Mouse (Mus musculus): ENCODE results near the gene Enox2. TPM values are rescaled to one million over a fixed set of nuclear protein-coding genes. Genes with fewer than 3 reads are reported as not detected.

The Enox2 gene
- polyA plus RNA-seq, 1 experiment = 7.2 TPM

DNA sequence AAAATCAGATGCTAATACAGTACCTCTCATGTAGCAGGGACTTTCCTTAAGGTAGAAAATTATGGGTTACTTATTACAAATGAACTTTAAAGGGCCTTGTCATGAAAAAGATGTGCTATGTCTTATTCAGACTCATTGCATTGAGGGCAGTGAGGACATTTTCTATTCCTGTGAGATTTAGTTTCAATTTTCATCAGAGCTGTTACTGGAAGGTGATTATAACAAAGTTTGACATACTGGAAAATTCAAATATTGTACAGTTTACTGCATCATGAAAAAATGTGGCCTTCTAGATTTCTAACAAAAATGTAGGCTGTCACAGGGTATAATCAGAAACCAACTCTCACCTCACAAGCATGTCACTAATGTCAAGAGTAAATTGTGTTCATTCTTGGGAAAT, 242.9 kb downstream of the Enox2 start:
- H3K27ac ChIP-seq (ENCODE audit: insufficient read depth, low read length) = no peak overlapping the region
- no peak overlapping the region for H3K4me3 ChIP-seq (ENCODE audit: insufficient read depth, low read length)
- no peaks in the 10 kb centered on the region for H3K4me1 ChIP-seq (ENCODE audit: control insufficient read depth, insufficient read depth, low read length)
- no peak for TF ChIP-seq CTCF (IDR thresholded peaks at IDR 0.05; ENCODE audit: extremely low read depth, insufficient read depth, low read length)
- no peak for TF ChIP-seq POLR2A (IDR thresholded peaks at IDR 0.05; ENCODE audit: extremely low read depth, insufficient read depth, low read length)

DNA sequence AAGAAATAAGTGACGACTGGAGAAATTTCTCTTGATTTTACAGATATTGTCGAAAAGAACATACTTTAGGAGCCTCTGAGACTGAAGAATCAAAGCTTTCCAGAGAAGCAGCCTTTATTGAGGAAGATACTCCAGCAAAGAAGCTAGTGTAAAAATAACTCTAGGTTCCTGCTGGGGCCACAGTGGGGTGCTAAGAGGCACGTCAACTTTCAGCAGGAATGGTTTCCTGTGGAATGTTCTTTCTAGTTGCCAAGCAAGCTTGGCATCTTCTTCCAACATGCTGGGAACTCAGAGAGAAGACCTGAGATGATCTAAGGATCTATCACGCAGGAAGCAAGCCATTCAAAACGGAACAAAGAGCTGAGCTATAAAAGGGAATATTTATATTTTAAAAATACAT, 278.3 kb downstream of the Enox2 start:
- TF ChIP-seq POLR2A (IDR thresholded peaks at IDR 0.05; ENCODE audit: extremely low read depth, insufficient read depth, low read length) (no peak), CTCF (IDR thresholded peaks at IDR 0.05; ENCODE audit: extremely low read depth, insufficient read depth, low read length) (no peak)
- H3K4me1 ChIP-seq (ENCODE audit: control insufficient read depth, insufficient read depth, low read length) = no peaks in the 10 kb centered on the region
- H3K27ac ChIP-seq (ENCODE audit: insufficient read depth, low read length) = no peak overlapping the region
- H3K4me3 ChIP-seq (ENCODE audit: insufficient read depth, low read length) = no peak overlapping the region

- TF ChIP-seq CTCF (IDR thresholded peaks at IDR 0.05; ENCODE audit: extremely low read depth, insufficient read depth, low read length) = no peak
- no peak for TF ChIP-seq POLR2A (IDR thresholded peaks at IDR 0.05; ENCODE audit: extremely low read depth, insufficient read depth, low read length)
- Histone ChIP-seq H3K4me1 (ENCODE audit: control insufficient read depth, insufficient read depth, low read length) (no peaks in the 10 kb centered on the region), H3K4me3 (ENCODE audit: insufficient read depth, low read length) (no peak overlapping the region), H3K27ac (ENCODE audit: insufficient read depth, low read length) (no peak overlapping the region)
Measured at GRCm38 (mm10) chrX:49005655-49006054, 282.4 kb downstream of the Enox2 start.

DNA sequence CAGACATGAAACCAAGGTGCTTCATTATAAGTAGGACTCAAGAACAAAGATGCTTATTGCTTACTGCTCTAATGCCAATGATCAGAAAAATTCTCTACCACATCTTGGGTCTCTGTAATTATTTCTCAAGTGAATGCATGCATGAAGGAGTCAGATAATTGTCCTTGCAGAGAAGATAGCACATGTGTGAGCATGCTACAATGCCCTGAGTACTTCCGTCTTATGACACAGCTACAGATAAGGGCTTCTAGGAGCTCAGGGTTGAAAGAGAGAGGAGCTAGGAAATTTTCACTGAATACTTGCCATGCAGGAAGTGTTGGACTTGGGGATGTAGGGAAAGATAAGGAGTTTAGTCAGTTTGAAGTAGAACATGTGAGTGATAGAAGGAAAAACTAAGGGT, 285.2 kb downstream of the Enox2 start:
- TF ChIP-seq CTCF (IDR thresholded peaks at IDR 0.05; ENCODE audit: extremely low read depth, insufficient read depth, low read length) = no peak
- TF ChIP-seq POLR2A (IDR thresholded peaks at IDR 0.05; ENCODE audit: extremely low read depth, insufficient read depth, low read length) = no peak
- H3K4me3 ChIP-seq (ENCODE audit: insufficient read depth, low read length) = no peak overlapping the region
- H3K4me1 ChIP-seq (ENCODE audit: control insufficient read depth, insufficient read depth, low read length) = no peaks in the 10 kb centered on the region
- no peak overlapping the region for H3K27ac ChIP-seq (ENCODE audit: insufficient read depth, low read length)

DNA sequence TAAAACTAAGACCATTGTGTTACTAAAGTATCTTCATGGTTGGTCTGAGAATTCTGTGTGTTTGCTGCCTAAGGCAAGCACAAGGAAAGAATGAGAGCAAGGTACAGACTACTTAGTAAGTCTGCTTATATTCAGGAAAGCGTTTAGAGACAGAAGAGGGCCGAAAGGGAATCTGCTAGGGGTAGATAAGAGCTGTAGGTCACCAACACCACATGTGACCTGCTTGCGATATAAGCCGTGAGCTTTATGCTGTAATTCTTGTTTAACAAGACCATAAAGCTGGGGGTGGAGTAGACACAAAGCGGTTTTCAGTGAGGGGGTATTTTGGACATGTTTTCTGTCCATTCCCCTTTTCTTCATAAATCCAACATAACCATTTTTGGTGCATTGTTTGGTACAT, 302.4 kb downstream of the Enox2 start:
- TF ChIP-seq CTCF (IDR thresholded peaks at IDR 0.05; ENCODE audit: extremely low read depth, insufficient read depth, low read length) (no peak), POLR2A (IDR thresholded peaks at IDR 0.05; ENCODE audit: extremely low read depth, insufficient read depth, low read length) (no peak)
- Histone ChIP-seq H3K4me1 (ENCODE audit: control insufficient read depth, insufficient read depth, low read length) (no peaks in the 10 kb centered on the region), H3K4me3 (ENCODE audit: insufficient read depth, low read length) (no peak overlapping the region), H3K27ac (ENCODE audit: insufficient read depth, low read length) (no peak overlapping the region)

DNA sequence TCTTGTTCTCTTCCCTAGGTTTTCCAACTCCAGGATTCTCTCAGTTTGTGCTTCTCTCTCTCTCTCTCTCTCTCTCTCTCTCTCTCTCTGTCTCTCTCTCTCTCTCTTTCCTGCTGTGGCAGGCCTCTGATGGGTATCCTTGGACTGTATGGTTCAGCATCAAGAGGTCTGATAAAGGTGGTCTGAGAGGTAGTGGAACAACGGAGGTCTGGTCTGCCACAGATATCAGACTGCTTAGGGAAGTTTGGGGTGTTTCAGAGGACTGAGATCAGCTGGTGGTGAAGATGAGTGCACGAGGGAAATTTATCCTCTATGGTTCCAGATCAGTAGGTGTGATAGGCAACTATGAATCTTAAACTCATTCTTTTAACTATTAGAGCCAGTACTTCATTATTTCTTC, 303.6 kb downstream of the Enox2 start:
- Histone ChIP-seq H3K4me3 (ENCODE audit: insufficient read depth, low read length) (no peak overlapping the region), H3K27ac (ENCODE audit: insufficient read depth, low read length) (no peak overlapping the region), H3K4me1 (ENCODE audit: control insufficient read depth, insufficient read depth, low read length) (no peaks in the 10 kb centered on the region)
- TF ChIP-seq CTCF (IDR thresholded peaks at IDR 0.05; ENCODE audit: extremely low read depth, insufficient read depth, low read length) = no peak
- no peak for TF ChIP-seq POLR2A (IDR thresholded peaks at IDR 0.05; ENCODE audit: extremely low read depth, insufficient read depth, low read length)

Other genes with a start within 250 kb of the Enox2 start
- 0.29 and 0.62 TPM in 2 replicates for gene Arhgap36, start 175.7 kb upstream of the Enox2 start, polyA plus RNA-seq (2012; rRNA removed)